Mouse (Mus musculus) embryonic facial prominence, embryonic 14.5 days (tissue): ENCODE results near the gene Il9r. TPM values are rescaled to one million over a fixed set of nuclear protein-coding genes. Genes with fewer than 3 reads are reported as not detected.

Source experiments
- ATAC-seq: fragments of 200-750 bp; cut with Nextera tagmentation; 2 replicates; pipeline ENCODE4 v1.8.0; 2017; ENCODE audit warnings: low read depth, moderate number of reproducible peaks, moderate TSS enrichment
- DNase-seq: peaks from one replicate; pipeline ENCODE4 v3.0.0-alpha.2; 2015; ENCODE audit warnings: low spot score
- H3K27ac ChIP-seq: fragments of 300-500 bp; sonication (generic); replicated peaks from 2 replicates; pipeline ENCODE4 v1.5.1; 2014; ENCODE audit warnings: low read depth, mild to moderate bottlenecking, low read length, moderate library complexity
- H3K27me3 ChIP-seq: fragments of 300-500 bp; sonication (generic); replicated peaks from 2 replicates; pipeline ENCODE4 v1.6.1; 2014; ENCODE audit warnings: low read length; ENCODE audit not compliant: control insufficient read depth, insufficient read depth
- H3K36me3 ChIP-seq: fragments of 300-500 bp; sonication (generic); 2 replicates; pipeline ENCODE4 v1.6.1; 2014; ENCODE audit warnings: low read length, mixed read lengths; ENCODE audit not compliant: control insufficient read depth, insufficient read depth
- H3K4me1 ChIP-seq: fragments of 300-500 bp; sonication (generic); 2 replicates; pipeline ENCODE4 v1.6.1; 2014; ENCODE audit warnings: antibody characterized with exemption, low read length; ENCODE audit not compliant: control insufficient read depth, insufficient read depth
- H3K4me2 ChIP-seq: fragments of 300-500 bp; sonication (generic); 2 replicates; pipeline ENCODE4 v1.6.1; 2014; ENCODE audit warnings: low read depth, mild to moderate bottlenecking, low read length, moderate library complexity, mixed read lengths
- H3K4me3 ChIP-seq: fragments of 300-500 bp; sonication (generic); 2 replicates; pipeline ENCODE4 v1.5.1; 2014; ENCODE audit warnings: low read depth, mild to moderate bottlenecking, low read length
- H3K9ac ChIP-seq: fragments of 300-500 bp; sonication (generic); 2 replicates; pipeline ENCODE4 v1.6.1; 2014; ENCODE audit warnings: low read depth, mild to moderate bottlenecking, low read length, moderate library complexity, mixed read lengths
- H3K9me3 ChIP-seq: fragments of 300-500 bp; sonication (generic); 2 replicates; pipeline ENCODE4 v1.6.1; 2016; ENCODE audit warnings: low read length; ENCODE audit not compliant: control insufficient read depth
- WGBS: fragments of 180-500 bp; shearing (Covaris S2); extraction: QIAGEN DNeasy Blood & Tissue Kit; methylation state at CpG from one replicate; pipeline ENCODE4 v1.1.7; 2014; 5-methylcytosine and 5-hydroxymethylcytosine counted together
- polyA plus RNA-seq: library from polyadenylated mRNA; unstranded; fragments of >200 nt; fragmentation: Nextera tagmentation; extraction: Ambion mirVana; gene quantifications from 2 replicates; pipeline ENCODE4 v1.2.1, GENCODE M21; 2014

The Il9r gene
- polyA plus RNA-seq, 1 experiment from 2014 or later: 0.14 TPM

- no peaks in the 10 kb centered on the region for H3K27me3 ChIP-seq
- H3K4me3 ChIP-seq: no peak overlapping the region
- no peak overlapping the region; the same call in 1 of the 2 replicates for H3K27ac ChIP-seq
- 64% methylated on average over 10 of the region's 10 CpGs for WGBS
- no peak overlapping the region for H3K4me2 ChIP-seq
- peak; percentile 41; the same call in 1 of the 2 replicates for ATAC-seq
- no peaks in the 10 kb centered on the region for H3K9me3 ChIP-seq
- peaks cover 56% of the 10 kb centered on the region for H3K36me3 ChIP-seq
- H3K9ac ChIP-seq: no peak overlapping the region
- H3K4me1 ChIP-seq: peaks cover 21% of the 10 kb centered on the region
- DNase-seq: peak; percentile 41
Measured at GRCm38 (mm10) chr11:32232848-32233247, 32.8 kb upstream of the Il9r start.

GRCm38 (mm10) chr11:32231125-32231524, 31.0 kb upstream of the Il9r start:
- Histone ChIP-seq H3K27me3 (no peaks in the 10 kb centered on the region), H3K36me3 (peaks cover 53% of the 10 kb centered on the region), H3K9me3 (no peaks in the 10 kb centered on the region), H3K9ac (no peak overlapping the region), H3K4me3 (no peak overlapping the region), H3K4me2 (no peak overlapping the region), H3K4me1 (peaks cover 19% of the 10 kb centered on the region), H3K27ac (no peak overlapping the region)
- no peak for DNase-seq
- no peak for ATAC-seq
- WGBS: 82% methylated on average over 2 of the region's 2 CpGs

GRCm38 (mm10) chr11:32230220-32230619, 30.1 kb upstream of the Il9r start:
- H3K4me3 ChIP-seq: no peak overlapping the region
- H3K4me2 ChIP-seq: no peak overlapping the region
- 85% methylated on average over 4 of the region's 4 CpGs for WGBS
- ATAC-seq (no peak), DNase-seq (no peak)
- H3K27me3 ChIP-seq: no peaks in the 10 kb centered on the region
- H3K9me3 ChIP-seq: no peaks in the 10 kb centered on the region
- no peak overlapping the region for H3K27ac ChIP-seq
- H3K4me1 ChIP-seq: peaks cover 21% of the 10 kb centered on the region
- peaks cover 53% of the 10 kb centered on the region for H3K36me3 ChIP-seq
- H3K9ac ChIP-seq: no peak overlapping the region

- no peaks in the 10 kb centered on the region for H3K9me3 ChIP-seq
- H3K36me3 ChIP-seq: peaks cover 40% of the 10 kb centered on the region
- no peak overlapping the region for H3K9ac ChIP-seq
- no peak overlapping the region for H3K4me3 ChIP-seq
- H3K4me2 ChIP-seq: no peak overlapping the region
- ATAC-seq: no peak
- WGBS: 93% methylated on average over 3 of the region's 3 CpGs
- DNase-seq: no peak
- H3K27me3 ChIP-seq: no peaks in the 10 kb centered on the region
- no peak overlapping the region for H3K27ac ChIP-seq
- H3K4me1 ChIP-seq: peaks cover 26% of the 10 kb centered on the region
Measured at GRCm38 (mm10) chr11:32228292-32228845, 28.3 kb upstream of the Il9r start.

- Histone ChIP-seq H3K27me3 (no peaks in the 10 kb centered on the region), H3K27ac (peak overlapping the region; percentile 79; the same call in 1 of the 2 replicates), H3K4me1 (peaks cover 33% of the 10 kb centered on the region), H3K36me3 (peaks cover 32% of the 10 kb centered on the region), H3K4me3 (peak overlapping the region; percentile 74; the same call in 1 of the 2 replicates), H3K9me3 (no peaks in the 10 kb centered on the region), H3K4me2 (peak overlapping the region; percentile 84; the same call in 1 of the 2 replicates), H3K9ac (peak overlapping the region; percentile 32; the same call in 1 of the 2 replicates)
- DNase-seq (no peak), ATAC-seq (no peak)
- 77% methylated on average over 9 of the region's 9 CpGs for WGBS
Measured at GRCm38 (mm10) chr11:32227555-32227954, 27.5 kb upstream of the Il9r start.

- Histone ChIP-seq H3K4me1 (peaks cover 37% of the 10 kb centered on the region), H3K27ac (peak overlapping the region; percentile 79), H3K9ac (peak overlapping the region; percentile 86), H3K4me3 (peak overlapping the region; percentile 74), H3K27me3 (no peaks in the 10 kb centered on the region), H3K9me3 (no peaks in the 10 kb centered on the region), H3K36me3 (peaks cover 27% of the 10 kb centered on the region), H3K4me2 (peak overlapping the region; percentile 84)
- ATAC-seq (no peak), DNase-seq (no peak)
- 33% methylated on average over 1 of the region's 1 CpGs for WGBS
Measured at GRCm38 (mm10) chr11:32227041-32227440, 27.0 kb upstream of the Il9r start.

- Histone ChIP-seq H3K4me1 (peaks cover 37% of the 10 kb centered on the region), H3K27me3 (no peaks in the 10 kb centered on the region), H3K9me3 (no peaks in the 10 kb centered on the region), H3K36me3 (peaks cover 21% of the 10 kb centered on the region), H3K4me2 (peak within 1 kb of the TSS; percentile 84), H3K9ac (peak within 1 kb of the TSS; percentile 86), H3K27ac (peak within 1 kb of the TSS; percentile 79), H3K4me3 (peak within 1 kb of the TSS; percentile 74)
- DNase-seq (peak; percentile 93), ATAC-seq (peak; percentile 77)
- WGBS: 5% methylated on average over 44 of the region's 47 CpGs
Measured at GRCm38 (mm10) chr11:32226124-32226871, 26.2 kb upstream of the Il9r start, which contains the start of gene Mpg. Mpg (plus strand) TSS chr11:32226505.

- peak overlapping the region; percentile 84; the same call in 1 of the 2 replicates for H3K4me2 ChIP-seq
- ATAC-seq (no peak), DNase-seq (peak; percentile 73)
- H3K4me3 ChIP-seq: 0 out of 2 replicates have a peak overlapping the region, but pooled peaks have one; percentile 74
- peaks cover 43% of the 10 kb centered on the region for H3K4me1 ChIP-seq
- 44% methylated on average over 7 of the region's 7 CpGs for WGBS
- no peak overlapping the region for H3K9ac ChIP-seq
- H3K27ac ChIP-seq: peak overlapping the region; percentile 79
- H3K36me3 ChIP-seq: peaks cover 14% of the 10 kb centered on the region
- no peaks in the 10 kb centered on the region for H3K9me3 ChIP-seq
- H3K27me3 ChIP-seq: no peaks in the 10 kb centered on the region
Measured at GRCm38 (mm10) chr11:32225222-32226104, 25.4 kb upstream of the Il9r start.
